Mouse (Mus musculus) layer of hippocampus, postnatal 10 days (tissue): ENCODE results near the gene Nol12. TPM values are rescaled to one million over a fixed set of nuclear protein-coding genes. Genes with fewer than 3 reads are reported as not detected.

Experiments
- DNase-seq, 2 experiments: peaks; one replicate each; pipeline ENCODE4 v3.0.0; 2021; ENCODE audit warnings: low spot score in 2 of 2
- microRNA-seq, 2 experiments: library from miRNA; unstranded; fragments of <30 nt; microRNA quantifications; one replicate each; pipeline ENCODE4 v1.2.0; 2021
- total RNA-seq, 2 experiments: library from RNA; stranded (reverse); gene quantifications; 2 replicates each; pipeline ENCODE4 v1.2.3; 2021

Gene Nol12
- total RNA-seq, 2 experiments from 2014 or later, result 43.0 to 43.2 TPM

GRCm38 (mm10) chr15:78990093-78990463 is 55.3 kb downstream of the Nol12 start:
- no peak for DNase-seq

DNA sequence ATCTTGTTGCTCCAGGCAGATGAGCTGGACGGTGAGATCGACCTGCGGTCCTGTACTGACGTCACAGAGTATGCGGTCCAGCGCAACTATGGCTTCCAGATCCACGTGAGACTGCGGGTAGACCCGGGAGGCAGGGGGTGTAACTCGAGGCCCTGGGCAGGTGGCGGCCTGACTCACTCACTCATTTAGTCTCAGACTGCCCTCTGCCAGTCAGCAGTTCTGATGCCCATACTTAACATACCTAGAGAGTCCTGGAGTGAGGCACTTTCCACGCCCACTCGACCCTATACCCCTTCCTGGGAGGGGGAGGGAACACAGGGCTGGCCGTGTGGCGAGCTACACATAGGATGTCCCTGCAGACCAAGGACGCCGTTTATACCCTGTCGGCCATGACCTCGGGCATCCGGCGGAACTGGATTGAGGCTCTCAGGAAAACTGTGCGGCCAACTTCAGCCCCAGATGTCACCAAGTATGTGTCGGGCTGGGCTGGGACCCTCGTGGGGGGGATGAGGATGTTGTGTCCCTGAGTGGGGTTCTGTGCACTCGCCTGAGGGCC is 56.3 kb downstream of the Nol12 start:
- no peak for DNase-seq

DNA sequence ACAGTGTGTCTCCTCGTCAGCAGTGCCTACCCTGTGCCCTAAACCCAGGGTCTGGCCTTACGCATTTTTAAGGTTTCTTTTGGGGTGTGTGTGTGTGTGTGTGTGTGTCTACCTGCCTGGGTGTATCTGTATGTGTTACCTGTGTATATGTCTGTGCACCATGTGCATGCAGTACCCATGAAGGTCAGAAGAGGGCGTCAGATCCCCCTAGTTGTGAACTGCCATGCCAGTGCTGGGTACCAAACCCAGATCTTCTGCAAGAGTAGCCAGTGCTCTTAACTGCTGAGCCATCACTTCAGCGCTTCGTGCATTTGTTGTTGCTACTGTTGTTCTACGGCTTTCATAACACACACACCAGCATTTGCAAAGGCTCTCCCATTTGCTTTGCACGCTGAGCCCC is 57.5 kb downstream of the Nol12 start:
- no peak for DNase-seq

GRCm38 (mm10) chr15:78992925-78993324 is 58.2 kb downstream of the Nol12 start:
- DNase-seq, result no peak

Small RNAs within 50 kb of the gene (microRNA-seq; reads per million reads assigned to microRNA genes)
- 1.1 to 2.0 reads per million in 2 experiments for gene Mir6955

Other genes starting within 250 kb of the Nol12 start
- gene Elfn2, start 216.2 kb upstream of the Nol12 start, total RNA-seq, result 100 to 1,000 TPM; 127 to 138 TPM
- 10 to 100 TPM in 1 of 2 experiments, 1 to 10 TPM in 1; 9.2 to 10.4 TPM for gene Mfng, start 161.5 kb upstream of the Nol12 start, total RNA-seq
- 1 to 10 TPM; 5.8 to 6.0 TPM for gene Card10, start 131.9 kb upstream of the Nol12 start, total RNA-seq
- gene Cdc42ep1, start 92.3 kb upstream of the Nol12 start, total RNA-seq, result 1 to 10 TPM; 7.6 to 8.5 TPM
- not detected for gene Lgals2, start 79.4 kb upstream of the Nol12 start, total RNA-seq
- 10 to 100 TPM; 56.8 to 58.0 TPM for gene Gga1, start 57.7 kb upstream of the Nol12 start, total RNA-seq
- not detected for gene Gm49510, start 35.3 kb upstream of the Nol12 start, total RNA-seq
- 10 to 100 TPM in 1 of 2 experiments, 1 to 10 TPM in 1; 8.6 to 12.1 TPM for gene Sh3bp1, start 35.2 kb upstream of the Nol12 start, total RNA-seq
- gene Pdxp, start 21.0 kb upstream of the Nol12 start, total RNA-seq, result 100 to 1,000 TPM; 135 to 139 TPM
- 10 to 100 TPM; 31.2 to 37.7 TPM for gene Lgals1, start 8.2 kb upstream of the Nol12 start, total RNA-seq
- 10 to 100 TPM; 26.4 to 28.9 TPM for gene Triobp, start 12.8 kb downstream of the Nol12 start, total RNA-seq
- 10 to 100 TPM; 80.6 to 80.7 TPM for gene H1f0, start 93.5 kb downstream of the Nol12 start, total RNA-seq
- under 1 TPM; 0.33 to 0.48 TPM for gene Galr3, start 107.0 kb downstream of the Nol12 start, total RNA-seq
- 10 to 100 TPM; 19.5 to 22.2 TPM for gene Ankrd54, start 128.0 kb downstream of the Nol12 start, total RNA-seq
- gene Eif3l, start 140.2 kb downstream of the Nol12 start, total RNA-seq, result 100 to 1,000 TPM in 1 of 2 experiments, 10 to 100 TPM in 1; 94.6 to 102 TPM
- gene Micall1, start 174.0 kb downstream of the Nol12 start, total RNA-seq, result 10 to 100 TPM; 30.4 to 33.0 TPM
- gene Polr2f, start 206.1 kb downstream of the Nol12 start, total RNA-seq, result 100 to 1,000 TPM; 120 to 138 TPM
- 10 to 100 TPM; 14.7 to 15.4 TPM for gene 1700088E04Rik, start 206.3 kb downstream of the Nol12 start, total RNA-seq
- gene Sox10, start 230.3 kb downstream of the Nol12 start, total RNA-seq, result 10 to 100 TPM; 35.7 to 38.0 TPM